Mouse (Mus musculus): ENCODE measurements around the gene Mrpl48. TPM values are rescaled to one million over a fixed set of nuclear protein-coding genes. Genes with fewer than 3 reads are reported as not detected.

Mrpl48 gene
- polyA plus RNA-seq, 1 experiment from 2014 or later: 82.8 TPM

GRCm38 (mm10) chr7:100511602-100512001, 96.5 kb downstream of the Mrpl48 start:
- 85% methylated on average over 8 of the region's 8 CpGs for WGBS
- no peaks in the 10 kb centered on the region for H3K9me3 ChIP-seq (replicated peaks; ENCODE audit: control insufficient read depth, low read length)
- H3K27me3 ChIP-seq (replicated peaks; ENCODE audit: control insufficient read depth, insufficient read depth, low read length): no peaks in the 10 kb centered on the region
- H3K36me3 ChIP-seq (ENCODE audit: control insufficient read depth, insufficient read depth, low read length): no peaks in the 10 kb centered on the region
- DNase-seq (ENCODE audit: low spot score) (no peak), ATAC-seq (no peak)
- H3K4me1 ChIP-seq (ENCODE audit: control insufficient read depth, insufficient read depth, low read length): no peaks in the 10 kb centered on the region
- H3K27ac ChIP-seq (ENCODE audit: low read depth, low read length): no peak overlapping the region
- no peak overlapping the region for H3K9ac ChIP-seq (ENCODE audit: low read length)
- no peak overlapping the region for H3K4me3 ChIP-seq (ENCODE audit: low read depth, low read length)
- H3K4me2 ChIP-seq (ENCODE audit: low read length): no peak overlapping the region

GRCm38 (mm10) chr7:100508670-100509069, 99.4 kb downstream of the Mrpl48 start:
- no peak overlapping the region for H3K4me3 ChIP-seq (ENCODE audit: low read depth, low read length)
- no peak for DNase-seq (ENCODE audit: low spot score)
- no peaks in the 10 kb centered on the region for H3K4me1 ChIP-seq (ENCODE audit: control insufficient read depth, insufficient read depth, low read length)
- no peaks in the 10 kb centered on the region for H3K36me3 ChIP-seq (ENCODE audit: control insufficient read depth, insufficient read depth, low read length)
- no peaks in the 10 kb centered on the region for H3K27me3 ChIP-seq (replicated peaks; ENCODE audit: control insufficient read depth, insufficient read depth, low read length)
- H3K4me2 ChIP-seq (ENCODE audit: low read length): no peak overlapping the region
- no peaks in the 10 kb centered on the region for H3K9me3 ChIP-seq (replicated peaks; ENCODE audit: control insufficient read depth, low read length)
- no peak overlapping the region for H3K27ac ChIP-seq (ENCODE audit: low read depth, low read length)
- WGBS: 72% methylated on average over 3 of the region's 3 CpGs
- ATAC-seq: no peak
- no peak overlapping the region for H3K9ac ChIP-seq (ENCODE audit: low read length)

- 78% methylated on average over 4 of the region's 4 CpGs for WGBS
- no peaks in the 10 kb centered on the region for H3K9me3 ChIP-seq (replicated peaks; ENCODE audit: control insufficient read depth, low read length)
- no peaks in the 10 kb centered on the region for H3K27me3 ChIP-seq (replicated peaks; ENCODE audit: control insufficient read depth, insufficient read depth, low read length)
- H3K4me3 ChIP-seq (ENCODE audit: low read depth, low read length): no peak overlapping the region
- ATAC-seq (no peak), DNase-seq (ENCODE audit: low spot score) (no peak)
- H3K4me2 ChIP-seq (ENCODE audit: low read length): no peak overlapping the region
- no peaks in the 10 kb centered on the region for H3K4me1 ChIP-seq (ENCODE audit: control insufficient read depth, insufficient read depth, low read length)
- no peak overlapping the region for H3K9ac ChIP-seq (ENCODE audit: low read length)
- H3K27ac ChIP-seq (ENCODE audit: low read depth, low read length): no peak overlapping the region
- H3K36me3 ChIP-seq (ENCODE audit: control insufficient read depth, insufficient read depth, low read length): no peaks in the 10 kb centered on the region
Measured at GRCm38 (mm10) chr7:100506494-100506893, 101.6 kb downstream of the Mrpl48 start.

- Histone ChIP-seq H3K4me2 (ENCODE audit: low read length) (no peak overlapping the region), H3K9me3 (replicated peaks; ENCODE audit: control insufficient read depth, low read length) (no peaks in the 10 kb centered on the region), H3K27ac (ENCODE audit: low read depth, low read length) (no peak overlapping the region), H3K4me1 (ENCODE audit: control insufficient read depth, insufficient read depth, low read length) (no peaks in the 10 kb centered on the region), H3K4me3 (ENCODE audit: low read depth, low read length) (no peak overlapping the region), H3K9ac (ENCODE audit: low read length) (no peak overlapping the region), H3K27me3 (replicated peaks; ENCODE audit: control insufficient read depth, insufficient read depth, low read length) (no peaks in the 10 kb centered on the region), H3K36me3 (ENCODE audit: control insufficient read depth, insufficient read depth, low read length) (no peaks in the 10 kb centered on the region)
- 88% methylated on average over 13 of the region's 13 CpGs for WGBS
- ATAC-seq (no peak), DNase-seq (ENCODE audit: low spot score) (no peak)
Measured at GRCm38 (mm10) chr7:100504740-100505487, 103.2 kb downstream of the Mrpl48 start.

- DNase-seq (ENCODE audit: low spot score) (no peak), ATAC-seq (no peak)
- H3K4me1 ChIP-seq (ENCODE audit: control insufficient read depth, insufficient read depth, low read length): no peaks in the 10 kb centered on the region
- no peaks in the 10 kb centered on the region for H3K36me3 ChIP-seq (ENCODE audit: control insufficient read depth, insufficient read depth, low read length)
- H3K4me2 ChIP-seq (ENCODE audit: low read length): no peak overlapping the region
- no peak overlapping the region for H3K9ac ChIP-seq (ENCODE audit: low read length)
- WGBS: 87% methylated on average over 5 of the region's 5 CpGs
- H3K27ac ChIP-seq (ENCODE audit: low read depth, low read length): no peak overlapping the region
- no peaks in the 10 kb centered on the region for H3K9me3 ChIP-seq (replicated peaks; ENCODE audit: control insufficient read depth, low read length)
- no peak overlapping the region for H3K4me3 ChIP-seq (ENCODE audit: low read depth, low read length)
- no peaks in the 10 kb centered on the region for H3K27me3 ChIP-seq (replicated peaks; ENCODE audit: control insufficient read depth, insufficient read depth, low read length)
Measured at GRCm38 (mm10) chr7:100503076-100503475, 105.0 kb downstream of the Mrpl48 start.

- Histone ChIP-seq H3K4me1 (ENCODE audit: control insufficient read depth, insufficient read depth, low read length) (no peaks in the 10 kb centered on the region), H3K27ac (ENCODE audit: low read depth, low read length) (no peak overlapping the region), H3K36me3 (ENCODE audit: control insufficient read depth, insufficient read depth, low read length) (no peaks in the 10 kb centered on the region), H3K27me3 (replicated peaks; ENCODE audit: control insufficient read depth, insufficient read depth, low read length) (no peaks in the 10 kb centered on the region), H3K4me2 (ENCODE audit: low read length) (no peak overlapping the region), H3K9me3 (replicated peaks; ENCODE audit: control insufficient read depth, low read length) (no peaks in the 10 kb centered on the region), H3K9ac (ENCODE audit: low read length) (no peak overlapping the region), H3K4me3 (ENCODE audit: low read depth, low read length) (no peak overlapping the region)
- DNase-seq (ENCODE audit: low spot score) (no peak), ATAC-seq (no peak)
- 88% methylated on average over 7 of the region's 7 CpGs for WGBS
Measured at GRCm38 (mm10) chr7:100502374-100502922, 105.7 kb downstream of the Mrpl48 start.

- DNase-seq (ENCODE audit: low spot score) (no peak), ATAC-seq (no peak)
- H3K36me3 ChIP-seq (ENCODE audit: control insufficient read depth, insufficient read depth, low read length): no peaks in the 10 kb centered on the region
- no peaks in the 10 kb centered on the region for H3K9me3 ChIP-seq (replicated peaks; ENCODE audit: control insufficient read depth, low read length)
- no peak overlapping the region for H3K27ac ChIP-seq (ENCODE audit: low read depth, low read length)
- WGBS: 58% methylated on average over 2 of the region's 2 CpGs
- no peaks in the 10 kb centered on the region for H3K4me1 ChIP-seq (ENCODE audit: control insufficient read depth, insufficient read depth, low read length)
- H3K9ac ChIP-seq (ENCODE audit: low read length): no peak overlapping the region
- H3K4me2 ChIP-seq (ENCODE audit: low read length): no peak overlapping the region
- no peaks in the 10 kb centered on the region for H3K27me3 ChIP-seq (replicated peaks; ENCODE audit: control insufficient read depth, insufficient read depth, low read length)
- no peak overlapping the region for H3K4me3 ChIP-seq (ENCODE audit: low read depth, low read length)
Measured at GRCm38 (mm10) chr7:100501844-100502373, 106.2 kb downstream of the Mrpl48 start.

- DNase-seq (ENCODE audit: low spot score) (no peak), ATAC-seq (no peak)
- H3K9ac ChIP-seq (ENCODE audit: low read length): no peak overlapping the region
- 0 out of 2 replicates have a peak, but pooled peaks cover 1% of the 10 kb centered on the region for H3K4me1 ChIP-seq (ENCODE audit: control insufficient read depth, insufficient read depth, low read length)
- H3K36me3 ChIP-seq (ENCODE audit: control insufficient read depth, insufficient read depth, low read length): no peaks in the 10 kb centered on the region
- no peak overlapping the region for H3K27ac ChIP-seq (ENCODE audit: low read depth, low read length)
- no peak overlapping the region for H3K4me2 ChIP-seq (ENCODE audit: low read length)
- 69% methylated on average over 6 of the region's 6 CpGs for WGBS
- H3K9me3 ChIP-seq (replicated peaks; ENCODE audit: control insufficient read depth, low read length): no peaks in the 10 kb centered on the region
- no peak overlapping the region for H3K4me3 ChIP-seq (ENCODE audit: low read depth, low read length)
- H3K27me3 ChIP-seq (replicated peaks; ENCODE audit: control insufficient read depth, insufficient read depth, low read length): no peaks in the 10 kb centered on the region
Measured at GRCm38 (mm10) chr7:100501027-100501843, 106.9 kb downstream of the Mrpl48 start.
